Mouse (Mus musculus) heart, postnatal 0 days (tissue): ENCODE measurements around the gene 4933415A04Rik.

ENCODE experiments used
- CTCF ChIP-seq: IDR thresholded peaks from 2 replicates; pipeline ENCODE4 v1.5.1; 2016; ENCODE audit warnings: antibody characterized with exemption, control low read depth, low read depth
- EP300 ChIP-seq: IDR thresholded peaks from 2 replicates; pipeline ENCODE4 v1.6.1; 2016; ENCODE audit warnings: antibody characterized with exemption, low read depth

DNA sequence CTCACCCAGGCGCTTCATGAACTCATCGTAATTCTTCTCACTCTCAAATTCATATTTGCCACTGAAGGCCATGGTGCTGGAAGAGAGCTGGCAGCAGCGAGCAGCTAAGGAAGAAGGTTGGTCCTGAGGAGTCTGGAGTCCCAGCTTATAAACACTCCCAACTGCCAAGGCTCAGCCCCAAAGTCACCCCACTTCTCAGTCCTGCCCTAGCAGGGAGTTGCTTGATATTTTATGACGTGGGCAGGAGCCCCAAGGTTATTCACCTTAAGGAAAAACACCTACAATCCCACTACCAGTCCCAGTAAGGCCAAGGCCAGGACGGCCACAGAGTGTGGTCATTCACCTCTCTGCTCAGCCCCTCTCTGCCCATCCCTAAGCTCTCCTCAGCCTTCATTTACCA lies 14.6 kb downstream of the 4933415A04Rik start, which contains the start of gene Fabp6:
- no peak for TF ChIP-seq CTCF
- TF ChIP-seq EP300: no peak
